Mouse (Mus musculus) lung, postnatal 0 days (tissue): ENCODE results near the gene Mrgprx1.

Experiments used
- CTCF ChIP-seq: IDR thresholded peaks from 2 replicates; pipeline ENCODE4 v1.5.1; 2016; ENCODE audit warnings: antibody characterized with exemption, mild to moderate bottlenecking
- EP300 ChIP-seq: IDR thresholded peaks from 2 replicates; pipeline ENCODE4 v1.6.1; 2016; ENCODE audit warnings: antibody characterized with exemption, mild to moderate bottlenecking, control low read depth

DNA sequence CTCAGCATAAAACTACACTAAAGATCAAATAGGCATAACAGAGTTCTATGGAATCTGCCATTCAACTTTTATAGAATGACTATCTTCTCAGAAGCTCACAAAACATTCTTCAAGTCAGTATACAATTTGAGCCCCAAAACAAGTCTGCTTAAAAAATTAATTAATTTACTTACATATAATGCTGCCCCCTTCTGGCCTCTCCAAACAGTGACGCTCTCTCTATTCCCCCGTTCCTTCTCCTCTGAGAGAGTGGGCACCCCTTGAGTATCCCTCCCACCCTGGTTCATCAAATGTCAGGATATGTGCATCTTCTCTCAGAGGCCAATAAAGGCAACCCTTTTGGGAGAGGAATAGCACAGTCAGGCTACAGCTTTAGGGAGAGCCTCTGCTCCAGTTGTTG lies 9.5 kb downstream of the Mrgprx1 start:
- TF ChIP-seq CTCF: no peak
- TF ChIP-seq EP300: no peak
